Mouse (Mus musculus) bone marrow, adult 2 months (tissue): ENCODE results near the gene Nmnat2.

Source experiments
- CTCF ChIP-seq: fragments of 200-500 bp; IDR thresholded peaks from 2 replicates; pipeline ENCODE4 v1.5.1; 2011; ENCODE audit warnings: low read length, control low read depth; ENCODE audit not compliant: control insufficient read depth, insufficient read depth
- POLR2A ChIP-seq: fragments of 200-500 bp; IDR thresholded peaks from 2 replicates; pipeline ENCODE4 v1.6.1; 2011; ENCODE audit warnings: low read depth, mild to moderate bottlenecking, control low read depth, low read length, borderline replicate concordance; ENCODE audit not compliant: control insufficient read depth

DNA sequence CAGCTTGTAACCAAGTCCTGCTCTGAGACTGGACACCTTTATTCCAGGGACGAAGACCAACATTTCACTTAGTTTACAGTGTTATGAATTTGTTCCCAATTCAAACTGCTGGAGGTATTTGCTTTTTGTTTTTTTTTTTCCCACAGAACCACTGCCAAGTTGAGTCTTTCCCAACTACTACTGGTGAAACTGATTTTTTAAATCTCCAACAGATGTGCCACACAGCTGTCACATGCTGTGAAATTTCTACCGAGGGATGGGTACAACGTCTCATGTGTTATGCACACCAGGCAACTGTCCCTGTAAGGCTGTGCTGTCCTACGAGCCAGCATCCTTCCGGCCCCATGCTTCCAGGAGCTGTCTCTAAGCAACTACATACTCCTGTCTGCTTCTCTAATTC, 213.5 kb downstream of the Nmnat2 start:
- TF ChIP-seq CTCF (no peak), POLR2A (no peak)
